Mouse (Mus musculus): ENCODE results near the gene Crygb. TPM values are rescaled to one million over a fixed set of nuclear protein-coding genes. Genes with fewer than 3 reads are reported as not detected.
"Not testable (repeated sequence)": the region's sequence is repeated elsewhere in the genome, so short reads cannot be mapped to it uniquely, and the experiment has no call there.

Gene Crygb
- polyA plus RNA-seq, 1 experiment: not detected

- TF ChIP-seq CEBPB (IDR thresholded peaks at IDR 0.05; ENCODE audit: low read depth) (no peak), MYOD1 (IDR thresholded peaks at IDR 0.05; ENCODE audit: control insufficient read depth, insufficient read length, low read depth) (no peak), MAX (IDR thresholded peaks at IDR 0.05) (no peak), MYOG (IDR thresholded peaks at IDR 0.05; ENCODE audit: control insufficient read depth, extremely low read depth, insufficient read length) (no peak), CTCF (IDR thresholded peaks at IDR 0.05; ENCODE audit: control insufficient read depth, insufficient read depth, insufficient read length) (no peak), FOSL1 (IDR thresholded peaks at IDR 0.05; ENCODE audit: insufficient read depth, low read length, poor library complexity, severe bottlenecking) (no peak)
- Histone ChIP-seq H3K4me3 (ENCODE audit: insufficient read depth, poor library complexity, severe bottlenecking) (no peak overlapping the region), H3K79me2 (ENCODE audit: control insufficient read depth, insufficient read depth) (no peaks in the 10 kb centered on the region), H3K36me3 (ENCODE audit: control insufficient read depth, insufficient read depth) (no peaks in the 10 kb centered on the region), H3K79me3 (ENCODE audit: low read depth) (no peaks in the 10 kb centered on the region), H3ac (ENCODE audit: control insufficient read depth, insufficient read length, low read depth) (no peak overlapping the region), H3K27me3 (ENCODE audit: control insufficient read depth, insufficient read depth, insufficient read length) (no peaks in the 10 kb centered on the region)
These were observed 14.2 kb downstream of the Crygb start for GRCm38 (mm10) chr1:65067842-65068241.

GRCm38 (mm10) chr1:65064201-65064600 lies 17.9 kb downstream of the Crygb start:
- H3K4me3 ChIP-seq (ENCODE audit: insufficient read depth, poor library complexity, severe bottlenecking): no peak overlapping the region
- no peaks in the 10 kb centered on the region for H3K79me2 ChIP-seq (ENCODE audit: control insufficient read depth, insufficient read depth)
- TF ChIP-seq FOSL1 (IDR thresholded peaks at IDR 0.05; ENCODE audit: insufficient read depth, low read length, poor library complexity, severe bottlenecking): no peak
- TF ChIP-seq CTCF (IDR thresholded peaks at IDR 0.05; ENCODE audit: control insufficient read depth, insufficient read depth, insufficient read length): no peak
- TF ChIP-seq MAX (IDR thresholded peaks at IDR 0.05): no peak
- TF ChIP-seq MYOG (IDR thresholded peaks at IDR 0.05; ENCODE audit: control insufficient read depth, extremely low read depth, insufficient read length): no peak
- no peak for TF ChIP-seq CEBPB (IDR thresholded peaks at IDR 0.05; ENCODE audit: low read depth)
- no peak for TF ChIP-seq MYOD1 (IDR thresholded peaks at IDR 0.05; ENCODE audit: control insufficient read depth, insufficient read length, low read depth)
- no peak for TF ChIP-seq USF1 (IDR thresholded peaks at IDR 0.05; ENCODE audit: low read depth)
- no peak overlapping the region for H3ac ChIP-seq (ENCODE audit: control insufficient read depth, insufficient read length, low read depth)
- H3K79me3 ChIP-seq (ENCODE audit: low read depth): no peaks in the 10 kb centered on the region
- H3K36me3 ChIP-seq (ENCODE audit: control insufficient read depth, insufficient read depth): no peaks in the 10 kb centered on the region
- H3K27me3 ChIP-seq (ENCODE audit: control insufficient read depth, insufficient read depth, insufficient read length): no peaks in the 10 kb centered on the region

GRCm38 (mm10) chr1:65063352-65063751 lies 18.7 kb downstream of the Crygb start, which contains the start of gene Crygd:
Crygd (minus strand) TSS chr1:65063452.
- no peak for TF ChIP-seq MAX (IDR thresholded peaks at IDR 0.05)
- TF ChIP-seq MYOD1 (IDR thresholded peaks at IDR 0.05; ENCODE audit: control insufficient read depth, insufficient read length, low read depth): no peak
- TF ChIP-seq MYOG (IDR thresholded peaks at IDR 0.05; ENCODE audit: control insufficient read depth, extremely low read depth, insufficient read length): no peak
- no peak for TF ChIP-seq USF1 (IDR thresholded peaks at IDR 0.05; ENCODE audit: low read depth)
- no peak for TF ChIP-seq CEBPB (IDR thresholded peaks at IDR 0.05; ENCODE audit: low read depth)
- TF ChIP-seq CTCF (IDR thresholded peaks at IDR 0.05; ENCODE audit: control insufficient read depth, insufficient read depth, insufficient read length): no peak
- no peak for TF ChIP-seq FOSL1 (IDR thresholded peaks at IDR 0.05; ENCODE audit: insufficient read depth, low read length, poor library complexity, severe bottlenecking)
- Histone ChIP-seq H3K27me3 (ENCODE audit: control insufficient read depth, insufficient read depth, insufficient read length) (no peaks in the 10 kb centered on the region), H3K4me3 (ENCODE audit: insufficient read depth, poor library complexity, severe bottlenecking) (no peak within 1 kb of the TSS), H3ac (ENCODE audit: control insufficient read depth, insufficient read length, low read depth) (no peak within 1 kb of the TSS), H3K79me2 (ENCODE audit: control insufficient read depth, insufficient read depth) (no peaks in the 10 kb centered on the region), H3K79me3 (ENCODE audit: low read depth) (no peaks in the 10 kb centered on the region), H3K36me3 (ENCODE audit: control insufficient read depth, insufficient read depth) (no peaks in the 10 kb centered on the region)

GRCm38 (mm10) chr1:65052140-65052539 lies 29.9 kb downstream of the Crygb start:
- no peak for TF ChIP-seq MYOG (IDR thresholded peaks at IDR 0.05; ENCODE audit: control insufficient read depth, extremely low read depth, insufficient read length)
- TF ChIP-seq CEBPB (IDR thresholded peaks at IDR 0.05; ENCODE audit: low read depth): no peak
- no peak for TF ChIP-seq MAX (IDR thresholded peaks at IDR 0.05)
- Histone ChIP-seq H3K79me3 (ENCODE audit: low read depth) (no peaks in the 10 kb centered on the region), H3K36me3 (ENCODE audit: control insufficient read depth, insufficient read depth) (no peaks in the 10 kb centered on the region), H3ac (ENCODE audit: control insufficient read depth, insufficient read length, low read depth) (no peak overlapping the region), H3K27me3 (ENCODE audit: control insufficient read depth, insufficient read depth, insufficient read length) (no peaks in the 10 kb centered on the region), H3K79me2 (ENCODE audit: control insufficient read depth, insufficient read depth) (no peaks in the 10 kb centered on the region), H3K4me3 (ENCODE audit: insufficient read depth, poor library complexity, severe bottlenecking) (no peak overlapping the region)

GRCm38 (mm10) chr1:65051696-65052095 lies 30.4 kb downstream of the Crygb start:
- no peak overlapping the region for H3K4me3 ChIP-seq (ENCODE audit: insufficient read depth, poor library complexity, severe bottlenecking)
- H3K79me2 ChIP-seq (ENCODE audit: control insufficient read depth, insufficient read depth): no peaks in the 10 kb centered on the region
- H3K79me3 ChIP-seq (ENCODE audit: low read depth): no peaks in the 10 kb centered on the region
- TF ChIP-seq MYOD1 (IDR thresholded peaks at IDR 0.05; ENCODE audit: control insufficient read depth, insufficient read length, low read depth) (no peak), CEBPB (IDR thresholded peaks at IDR 0.05; ENCODE audit: low read depth) (no peak), FOSL1 (IDR thresholded peaks at IDR 0.05; ENCODE audit: insufficient read depth, low read length, poor library complexity, severe bottlenecking) (no peak), CTCF (IDR thresholded peaks at IDR 0.05; ENCODE audit: control insufficient read depth, insufficient read depth, insufficient read length) (no peak), USF1 (IDR thresholded peaks at IDR 0.05; ENCODE audit: low read depth) (no peak), MYOG (IDR thresholded peaks at IDR 0.05; ENCODE audit: control insufficient read depth, extremely low read depth, insufficient read length) (no peak), MAX (IDR thresholded peaks at IDR 0.05) (no peak)
- no peaks in the 10 kb centered on the region for H3K27me3 ChIP-seq (ENCODE audit: control insufficient read depth, insufficient read depth, insufficient read length)
- H3K36me3 ChIP-seq (ENCODE audit: control insufficient read depth, insufficient read depth): no peaks in the 10 kb centered on the region
- H3ac ChIP-seq (ENCODE audit: control insufficient read depth, insufficient read length, low read depth): no peak overlapping the region

- not testable (repeated sequence) for H3K36me3 ChIP-seq (ENCODE audit: control insufficient read depth, insufficient read depth); H3K27me3 ChIP-seq (ENCODE audit: control insufficient read depth, insufficient read depth, insufficient read length); H3K79me2 ChIP-seq (ENCODE audit: control insufficient read depth, insufficient read depth); H3K79me3 ChIP-seq (ENCODE audit: low read depth); H3K4me3 ChIP-seq (ENCODE audit: insufficient read depth, poor library complexity, severe bottlenecking); H3ac ChIP-seq (ENCODE audit: control insufficient read depth, insufficient read length, low read depth)
These were observed 31.1 kb downstream of the Crygb start, which contains the start of gene Cryge for GRCm38 (mm10) chr1:65050952-65051351. Cryge (minus strand) TSS chr1:65051149.
